Mouse (Mus musculus) kidney, embryonic 16.5 days (tissue): ENCODE data around the gene Tbc1d2. TPM values are rescaled to one million over a fixed set of nuclear protein-coding genes. Genes with fewer than 3 reads are reported as not detected.
A peak's percentile ranks its signal among the peaks of the same experiment; 100 is the strongest.

Experiments
- ATAC-seq: fragments of 200-750 bp; cut with Nextera tagmentation; 2 replicates; pipeline ENCODE4 v1.8.0; 2017; ENCODE audit warnings: moderate TSS enrichment; ENCODE audit not compliant: low FRiP score, low TSS enrichment
- H3K27ac ChIP-seq: fragments of 300-500 bp; sonication (generic); 2 replicates; pipeline ENCODE4 v1.5.1; 2014; ENCODE audit warnings: low read length
- H3K27me3 ChIP-seq: fragments of 300-500 bp; sonication (generic); 2 replicates; pipeline ENCODE4 v1.6.1; 2014; ENCODE audit warnings: low read length, control low read depth, mixed read lengths; ENCODE audit not compliant: insufficient read depth
- H3K36me3 ChIP-seq: fragments of 300-500 bp; sonication (generic); 2 replicates; pipeline ENCODE4 v1.6.1; 2014; ENCODE audit warnings: low read length, control low read depth, mixed read lengths; ENCODE audit not compliant: insufficient read depth
- H3K4me1 ChIP-seq: fragments of 300-500 bp; sonication (generic); 2 replicates; pipeline ENCODE4 v1.6.1; 2014; ENCODE audit warnings: low read length, control low read depth, mixed read lengths; ENCODE audit not compliant: insufficient read depth
- H3K4me2 ChIP-seq: fragments of 300-500 bp; sonication (generic); replicated peaks from 2 replicates; pipeline ENCODE4 v1.6.1; 2014; ENCODE audit warnings: low read depth, low read length
- H3K4me3 ChIP-seq: fragments of 300-500 bp; sonication (generic); 2 replicates; pipeline ENCODE4 v1.5.1; 2014; ENCODE audit warnings: mild to moderate bottlenecking, low read length
- H3K9ac ChIP-seq: fragments of 300-500 bp; sonication (generic); replicated peaks from 2 replicates; pipeline ENCODE4 v1.6.1; 2014; ENCODE audit warnings: low read length
- H3K9me3 ChIP-seq: fragments of 300-500 bp; sonication (generic); 2 replicates; pipeline ENCODE4 v1.6.1; 2016; ENCODE audit warnings: low read length, control low read depth
- WGBS: fragments of 180-500 bp; shearing (Covaris S2); extraction: QIAGEN DNeasy Blood & Tissue Kit; methylation state at CpG from one replicate; pipeline ENCODE4 v1.1.7; 2014; 5-methylcytosine and 5-hydroxymethylcytosine counted together
- polyA plus RNA-seq: library from polyadenylated mRNA; unstranded; fragments of >200 nt; fragmentation: Nextera tagmentation; extraction: Ambion mirVana; gene quantifications from 2 replicates; pipeline ENCODE4 v1.2.1, GENCODE M21; 2015

Gene Tbc1d2
- 3.4 and 3.7 TPM in 2 replicates for polyA plus RNA-seq

DNA sequence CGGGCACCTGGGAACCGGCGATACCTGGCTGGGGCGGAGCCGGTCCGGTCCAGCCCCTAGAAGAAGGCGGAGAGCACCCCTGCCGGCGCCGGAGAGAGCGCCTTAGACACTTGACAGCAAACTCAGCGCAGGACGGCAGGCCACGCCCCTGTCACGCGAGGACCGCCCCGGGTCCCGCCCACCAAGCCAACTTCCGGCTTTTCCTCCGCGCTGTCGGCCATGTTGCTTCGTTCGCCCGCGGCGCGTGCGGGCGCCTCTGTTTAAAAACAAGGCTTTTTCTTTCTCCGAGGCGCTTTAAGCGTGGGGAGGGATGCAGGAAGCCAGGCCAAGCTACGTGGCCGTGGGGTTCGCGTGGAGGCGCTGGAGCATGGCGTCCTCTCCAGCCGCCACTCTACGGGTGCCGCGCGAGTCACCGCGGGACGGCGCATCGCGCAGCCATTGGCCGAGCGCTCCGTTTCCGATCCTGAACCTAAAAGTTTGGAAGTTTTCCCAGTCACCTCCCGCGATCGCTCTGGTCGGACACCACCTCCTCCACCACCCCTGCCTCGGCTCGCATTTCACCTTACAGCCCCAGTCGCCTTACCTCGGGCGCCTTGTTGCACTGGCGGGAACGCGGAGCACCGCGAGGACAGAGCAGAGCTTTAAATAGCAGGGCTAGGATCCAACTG, at the start of gene Tbc1d2:
Tbc1d2 (minus strand) TSS at position 124 of the 668 bp plus-strand sequence.
- H3K27ac ChIP-seq: peak within 1 kb of the TSS; percentile 94
- H3K4me1 ChIP-seq: peaks cover 7% of the 10 kb centered on the region; the same call in 1 of the 2 replicates
- ATAC-seq: peak; percentile 97
- WGBS: under 1% methylated on average over 69 of the region's 69 CpGs
- peaks cover 24% of the 10 kb centered on the region for H3K27me3 ChIP-seq
- no peaks in the 10 kb centered on the region for H3K36me3 ChIP-seq
- H3K4me2 ChIP-seq: peak within 1 kb of the TSS; percentile 95
- peak within 1 kb of the TSS; percentile 77 for H3K4me3 ChIP-seq
- H3K9me3 ChIP-seq: no peaks in the 10 kb centered on the region
- H3K9ac ChIP-seq: peak within 1 kb of the TSS; percentile 88

DNA sequence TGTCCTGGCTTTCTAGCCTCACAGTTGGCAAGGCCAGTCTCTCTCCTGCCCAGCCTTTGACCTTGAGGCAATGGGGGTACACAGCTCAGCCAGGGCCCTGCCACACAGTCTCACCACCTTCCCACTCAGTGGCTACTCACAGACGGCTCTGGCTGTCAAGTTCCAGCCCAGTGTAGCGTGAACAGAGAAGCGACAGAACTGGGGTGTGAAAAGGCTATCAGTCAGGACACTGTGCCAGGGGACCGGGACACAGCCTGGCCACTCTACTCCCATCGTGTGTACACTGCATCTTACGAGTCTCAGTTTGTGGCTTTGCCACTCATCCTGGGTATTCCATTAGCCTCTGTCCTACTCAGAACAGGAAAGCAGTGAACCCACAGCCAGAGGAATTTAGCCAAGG, 46.5 kb upstream of the Tbc1d2 start:
- Histone ChIP-seq H3K4me1 (no peaks in the 10 kb centered on the region), H3K9ac (no peak overlapping the region), H3K27ac (no peak overlapping the region), H3K9me3 (peaks cover 1% of the 10 kb centered on the region; the same call in 1 of the 2 replicates), H3K4me3 (no peak overlapping the region), H3K36me3 (no peaks in the 10 kb centered on the region), H3K27me3 (no peaks in the 10 kb centered on the region), H3K4me2 (no peak overlapping the region)
- ATAC-seq: no peak
- WGBS: 50% methylated on average over 6 of the region's 6 CpGs

DNA sequence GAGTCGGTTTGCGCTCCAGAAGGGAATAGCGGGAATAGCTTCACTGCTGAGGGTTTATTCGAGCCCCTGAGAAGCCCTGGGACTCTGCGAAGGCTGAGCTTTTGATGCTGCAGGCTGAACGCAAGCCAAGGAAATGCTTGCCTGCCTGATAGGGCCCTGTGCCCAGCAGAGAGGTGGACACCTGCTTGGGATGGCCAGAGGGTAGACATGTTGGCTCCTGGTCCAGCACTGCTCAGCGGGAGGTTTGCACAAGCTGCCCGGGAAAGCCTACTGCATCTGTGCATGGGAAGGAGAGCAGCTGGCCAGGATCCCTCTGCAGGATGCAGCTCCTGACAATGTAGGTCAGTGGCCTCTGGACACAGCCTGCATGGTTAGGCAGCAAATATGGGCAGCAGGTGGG, 40.6 kb upstream of the Tbc1d2 start:
- Histone ChIP-seq H3K9ac (no peak overlapping the region), H3K4me2 (no peak overlapping the region), H3K27me3 (peaks cover 3% of the 10 kb centered on the region; the same call in 1 of the 2 replicates), H3K9me3 (peaks cover 3% of the 10 kb centered on the region; the same call in 1 of the 2 replicates), H3K36me3 (no peaks in the 10 kb centered on the region), H3K4me1 (no peaks in the 10 kb centered on the region), H3K27ac (no peak overlapping the region), H3K4me3 (no peak overlapping the region)
- 81% methylated on average over 8 of the region's 8 CpGs for WGBS
- no peak for ATAC-seq

DNA sequence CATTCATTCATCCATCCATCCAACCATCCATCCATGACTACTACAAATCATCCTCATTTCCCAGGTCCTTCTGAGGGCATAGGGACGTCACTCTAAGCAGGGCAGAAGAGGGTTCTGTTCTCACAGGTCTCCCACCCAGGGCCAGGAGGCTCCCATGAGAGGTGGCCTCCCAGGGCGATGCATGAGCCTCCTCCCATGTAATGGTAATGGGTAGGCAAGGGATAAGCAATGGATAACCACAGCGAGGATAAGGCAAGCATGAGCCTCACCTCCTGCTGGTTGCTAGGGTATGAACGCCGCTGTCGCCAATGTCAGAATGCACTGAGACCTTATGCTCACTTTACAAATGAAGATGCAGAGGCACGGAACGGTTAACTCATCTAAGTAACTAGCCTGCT, 40.0 kb upstream of the Tbc1d2 start:
- no peak overlapping the region for H3K9ac ChIP-seq
- ATAC-seq: no peak
- H3K9me3 ChIP-seq: peaks cover 3% of the 10 kb centered on the region; the same call in 1 of the 2 replicates
- 84% methylated on average over 8 of the region's 8 CpGs for WGBS
- H3K36me3 ChIP-seq: no peaks in the 10 kb centered on the region
- no peak overlapping the region for H3K27ac ChIP-seq
- no peak overlapping the region for H3K4me3 ChIP-seq
- no peak overlapping the region for H3K4me2 ChIP-seq
- H3K27me3 ChIP-seq: peaks cover 3% of the 10 kb centered on the region; the same call in 1 of the 2 replicates
- H3K4me1 ChIP-seq: no peaks in the 10 kb centered on the region

DNA sequence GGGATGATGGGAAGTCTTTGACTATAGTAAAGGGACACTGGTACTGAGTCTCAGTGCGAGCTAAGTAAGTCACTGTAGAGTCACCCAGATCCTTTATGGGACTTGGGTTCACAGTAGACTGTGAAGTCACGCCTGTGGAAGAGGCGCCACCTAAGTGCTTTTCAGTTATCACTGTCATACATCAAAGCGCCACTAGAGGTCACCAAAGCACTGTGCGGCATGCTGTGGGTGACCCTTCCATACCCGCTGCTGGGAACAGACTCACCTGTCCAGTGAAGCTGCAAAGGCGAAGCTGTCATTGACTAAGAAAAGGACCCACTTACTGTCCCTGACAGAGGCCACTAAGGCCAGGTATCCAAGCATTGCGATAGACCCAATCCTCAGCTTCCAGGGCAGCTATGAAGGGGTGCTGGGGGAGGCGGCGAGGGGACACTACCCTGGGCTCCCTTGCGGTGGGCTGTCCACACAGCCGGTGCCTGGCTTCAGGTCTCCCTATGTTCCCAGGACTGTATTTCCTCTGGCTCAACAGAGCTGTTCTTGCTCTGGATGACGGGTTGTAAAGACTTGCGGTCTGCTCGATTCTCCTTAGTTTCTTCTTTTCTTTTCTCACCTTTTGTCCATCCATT, 39.5 kb upstream of the Tbc1d2 start:
- peaks cover 3% of the 10 kb centered on the region; the same call in 1 of the 2 replicates for H3K9me3 ChIP-seq
- H3K36me3 ChIP-seq: no peaks in the 10 kb centered on the region
- ATAC-seq: peak; percentile 70
- H3K4me1 ChIP-seq: no peaks in the 10 kb centered on the region
- peaks cover 3% of the 10 kb centered on the region; the same call in 1 of the 2 replicates for H3K27me3 ChIP-seq
- no peak overlapping the region for H3K4me2 ChIP-seq
- H3K4me3 ChIP-seq: no peak overlapping the region
- no peak overlapping the region for H3K27ac ChIP-seq
- H3K9ac ChIP-seq: no peak overlapping the region
- 42% methylated on average over 15 of the region's 15 CpGs for WGBS

DNA sequence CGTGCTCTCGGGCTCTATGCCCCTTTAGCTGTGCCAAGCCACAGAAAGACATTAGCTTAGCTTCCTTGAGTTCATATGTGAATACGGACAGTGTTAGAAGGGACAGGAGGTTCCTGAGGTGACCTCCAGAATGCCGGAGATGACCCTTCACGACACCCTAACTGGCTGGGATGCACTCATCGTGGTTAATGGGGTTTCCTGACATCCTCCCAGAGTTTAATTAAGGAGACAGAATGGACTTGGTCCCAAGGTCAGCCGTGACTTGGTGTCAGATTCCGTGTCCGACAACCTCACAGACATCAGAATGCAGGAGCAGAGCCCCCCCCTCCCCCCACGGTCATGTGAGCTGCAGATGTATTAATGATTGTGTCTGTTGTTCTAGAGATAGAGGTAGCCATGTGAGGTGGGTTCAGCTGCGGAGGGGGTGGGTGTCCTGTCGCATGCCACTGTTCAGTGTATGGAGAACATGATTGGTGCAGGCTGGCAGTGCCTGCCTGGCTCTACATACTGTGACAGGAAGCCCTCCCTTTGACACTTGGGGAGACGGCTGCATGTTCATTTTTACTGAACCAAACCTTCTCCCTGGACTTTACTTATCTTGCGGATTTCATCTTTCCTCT, 38.3 kb upstream of the Tbc1d2 start:
- Histone ChIP-seq H3K4me2 (no peak overlapping the region), H3K4me1 (no peaks in the 10 kb centered on the region), H3K36me3 (no peaks in the 10 kb centered on the region), H3K27me3 (peaks cover 3% of the 10 kb centered on the region; the same call in 1 of the 2 replicates), H3K4me3 (no peak overlapping the region), H3K9ac (no peak overlapping the region), H3K27ac (no peak overlapping the region), H3K9me3 (peaks cover 3% of the 10 kb centered on the region; the same call in 1 of the 2 replicates)
- ATAC-seq: peak; percentile 77; the same call in 1 of the 2 replicates
- 37% methylated on average over 14 of the region's 14 CpGs for WGBS

DNA sequence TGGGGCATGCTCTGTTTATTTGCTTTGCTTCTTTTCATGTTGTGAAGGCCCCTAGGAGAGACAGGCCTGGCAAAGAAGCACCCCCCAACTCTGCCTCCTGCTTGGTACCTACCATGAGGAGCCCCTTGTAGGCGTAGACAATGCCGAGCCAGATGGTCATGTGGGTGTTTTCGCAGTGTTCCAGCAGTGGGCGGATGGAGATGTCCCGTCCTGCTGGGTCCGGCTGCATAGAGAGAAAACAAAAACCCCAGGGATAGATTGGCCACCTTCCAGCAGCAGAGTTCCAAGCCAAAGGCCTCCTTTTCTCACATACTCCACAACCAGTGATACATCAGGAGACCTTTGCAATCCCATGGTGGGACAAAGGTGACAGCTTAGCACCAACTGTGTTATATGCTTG, 34.2 kb upstream of the Tbc1d2 start:
- Histone ChIP-seq H3K4me3 (no peak overlapping the region), H3K9ac (no peak overlapping the region), H3K9me3 (no peaks in the 10 kb centered on the region), H3K4me1 (no peaks in the 10 kb centered on the region), H3K27me3 (peaks cover 3% of the 10 kb centered on the region), H3K27ac (no peak overlapping the region), H3K36me3 (no peaks in the 10 kb centered on the region), H3K4me2 (no peak overlapping the region)
- 52% methylated on average over 6 of the region's 6 CpGs for WGBS
- no peak for ATAC-seq

DNA sequence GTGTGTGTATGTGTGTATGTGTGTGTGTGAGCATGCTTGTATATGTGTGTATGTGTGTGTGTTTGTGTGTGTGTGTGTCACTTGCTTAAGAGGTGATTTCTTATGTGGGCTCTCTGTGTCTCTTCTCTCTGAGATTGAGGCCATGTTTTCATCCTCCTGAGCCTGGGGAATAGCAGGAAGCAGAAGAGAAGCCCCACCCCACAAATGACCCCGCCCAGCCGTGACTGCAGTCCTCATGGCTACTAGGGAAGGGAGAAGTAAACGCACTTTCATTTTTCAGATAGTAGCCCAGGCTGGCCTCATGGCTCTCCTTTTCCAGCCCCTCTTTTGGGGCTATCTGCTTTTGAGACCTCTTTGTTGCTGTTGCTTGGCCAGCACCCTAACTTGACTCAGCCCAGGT, 26.6 kb upstream of the Tbc1d2 start:
- no peak overlapping the region for H3K27ac ChIP-seq
- ATAC-seq: no peak
- no peak overlapping the region for H3K9ac ChIP-seq
- H3K27me3 ChIP-seq: no peaks in the 10 kb centered on the region
- H3K4me3 ChIP-seq: no peak overlapping the region
- WGBS: 70% methylated on average over 3 of the region's 3 CpGs
- H3K9me3 ChIP-seq: no peaks in the 10 kb centered on the region
- no peaks in the 10 kb centered on the region for H3K4me1 ChIP-seq
- H3K36me3 ChIP-seq: no peaks in the 10 kb centered on the region
- no peak overlapping the region for H3K4me2 ChIP-seq

DNA sequence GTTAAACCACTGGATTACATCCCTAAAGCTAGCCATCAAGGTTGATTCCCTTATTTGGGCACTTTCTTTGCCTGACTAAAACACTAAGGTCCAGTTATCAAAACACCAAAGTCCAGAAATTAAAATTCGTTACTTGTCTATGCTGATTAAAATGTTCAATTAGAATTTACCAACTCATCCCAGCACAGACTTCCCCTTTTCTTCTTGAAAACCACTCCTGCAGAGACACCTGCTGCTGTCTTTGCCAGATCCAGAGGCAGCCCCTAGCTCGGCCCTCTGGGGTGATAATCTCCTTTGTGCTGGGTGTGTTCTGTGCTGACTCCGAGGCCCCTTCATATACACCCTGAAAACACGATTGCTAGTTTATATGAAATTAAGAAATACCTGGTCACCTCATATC, 26.0 kb upstream of the Tbc1d2 start:
- no peak for ATAC-seq
- 66% methylated on average over 4 of the region's 4 CpGs for WGBS
- H3K4me3 ChIP-seq: no peak overlapping the region

More for the DNA sequence above, 26.0 kb upstream of the Tbc1d2 start:
- Histone ChIP-seq H3K27ac (no peak overlapping the region), H3K27me3 (no peaks in the 10 kb centered on the region), H3K9ac (no peak overlapping the region), H3K4me2 (no peak overlapping the region), H3K9me3 (no peaks in the 10 kb centered on the region), H3K36me3 (no peaks in the 10 kb centered on the region), H3K4me1 (no peaks in the 10 kb centered on the region)
